Mouse (Mus musculus): ENCODE data around the gene Atl1. TPM values are rescaled to one million over a fixed set of nuclear protein-coding genes. Genes with fewer than 3 reads are reported as not detected.

Gene Atl1
- total and polyA plus RNA-seq, 2 experiments from 2014 or later = 130 to 145 TPM

DNA sequence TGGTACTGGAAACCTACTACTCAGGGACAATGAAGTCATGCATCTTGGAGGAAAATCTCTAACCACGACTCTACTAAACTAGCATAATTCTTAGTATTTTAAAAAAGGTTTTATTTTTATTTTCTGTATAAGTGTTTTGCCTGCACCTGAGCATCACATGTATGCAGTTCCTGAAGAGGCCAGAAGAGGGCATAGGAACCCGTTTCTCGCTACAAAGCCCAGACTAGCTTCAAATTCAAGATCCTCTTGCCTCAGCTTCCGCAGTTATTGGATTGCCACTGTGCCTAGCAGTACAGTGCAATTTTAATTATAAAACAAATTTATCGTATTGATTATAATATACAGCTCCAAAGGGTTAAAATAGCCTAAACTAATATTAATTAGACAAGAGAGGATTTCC lies 31.6 kb downstream of the Atl1 start:
- Histone ChIP-seq H3K9ac (replicated peaks; ENCODE audit: low read length) (no peak overlapping the region), H3K4me3 (ENCODE audit: low read length) (no peak overlapping the region), H3K9me3 (ENCODE audit: low read length) (no peaks in the 10 kb centered on the region), H3K36me3 (ENCODE audit: insufficient read depth, low read length) (no peaks in the 10 kb centered on the region), H3K27ac (no peak overlapping the region), H3K4me1 (ENCODE audit: insufficient read depth, low read length) (no peaks in the 10 kb centered on the region), H3K27me3 (ENCODE audit: insufficient read depth, low read length) (no peaks in the 10 kb centered on the region), H3K4me2 (ENCODE audit: low read depth, low read length) (no peak overlapping the region)
- DNase-seq (ENCODE audit: low spot score) = peak; percentile 55
- 13% methylated on average over 5 of the region's 5 CpGs for WGBS
- no peak for ATAC-seq
- peak; percentile 70 for TF ChIP-seq CTCF (IDR thresholded peaks at IDR 0.05; ENCODE audit: low read depth)

DNA sequence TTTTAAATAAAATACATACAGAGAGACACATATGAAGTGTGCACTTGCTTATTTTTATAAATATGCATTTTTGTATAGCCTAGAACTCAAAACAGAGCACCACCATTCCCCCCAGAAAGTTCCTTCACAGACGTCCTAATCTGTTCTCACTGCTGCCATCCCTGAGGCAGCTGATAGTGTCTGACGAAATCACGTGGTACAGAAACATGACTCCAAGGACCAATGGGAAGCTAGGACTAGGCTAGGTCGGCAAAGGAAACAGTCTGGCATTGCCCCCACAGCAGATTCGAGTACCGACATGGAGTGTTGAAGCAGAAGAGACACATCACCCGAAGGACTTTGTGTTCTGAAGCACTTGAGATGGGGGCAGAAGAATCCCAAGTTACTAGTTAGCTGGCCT lies 34.3 kb downstream of the Atl1 start:
- Histone ChIP-seq H3K9ac (replicated peaks; ENCODE audit: low read length) (no peak overlapping the region), H3K36me3 (ENCODE audit: insufficient read depth, low read length) (no peaks in the 10 kb centered on the region), H3K4me3 (ENCODE audit: low read length) (no peak overlapping the region), H3K27ac (no peak overlapping the region), H3K4me1 (ENCODE audit: insufficient read depth, low read length) (no peaks in the 10 kb centered on the region), H3K27me3 (ENCODE audit: insufficient read depth, low read length) (no peaks in the 10 kb centered on the region), H3K9me3 (ENCODE audit: low read length) (no peaks in the 10 kb centered on the region), H3K4me2 (ENCODE audit: low read depth, low read length) (no peak overlapping the region)
- ATAC-seq (no peak), DNase-seq (ENCODE audit: low spot score) (no peak)
- TF ChIP-seq CTCF (IDR thresholded peaks at IDR 0.05; ENCODE audit: low read depth) = no peak
- 56% methylated on average over 7 of the region's 7 CpGs for WGBS

DNA sequence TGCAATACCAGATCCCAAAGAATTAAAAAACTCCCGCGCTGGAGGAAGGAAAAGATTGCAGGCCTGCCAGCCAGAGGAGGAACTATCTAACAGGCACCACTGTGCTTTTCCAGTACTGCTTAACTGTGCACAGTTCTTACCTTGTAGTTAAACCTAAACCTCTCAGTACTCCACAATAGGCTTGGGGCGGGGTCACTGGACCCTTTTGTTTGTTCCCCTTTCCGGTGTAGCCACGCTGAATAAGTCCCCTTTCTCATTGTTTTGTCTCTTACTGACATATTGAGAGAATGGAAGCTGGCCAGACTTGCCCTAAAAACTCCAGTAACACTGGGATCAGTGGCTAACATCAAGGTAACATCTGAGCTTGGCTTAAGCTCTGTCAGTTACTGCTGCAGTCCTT lies 45.3 kb downstream of the Atl1 start:
- DNase-seq (ENCODE audit: low spot score) (no peak), ATAC-seq (no peak)
- Histone ChIP-seq H3K27ac (no peak overlapping the region), H3K4me2 (ENCODE audit: low read depth, low read length) (no peak overlapping the region), H3K9ac (replicated peaks; ENCODE audit: low read length) (no peak overlapping the region), H3K4me1 (ENCODE audit: insufficient read depth, low read length) (no peaks in the 10 kb centered on the region), H3K36me3 (ENCODE audit: insufficient read depth, low read length) (peaks cover 44% of the 10 kb centered on the region), H3K27me3 (ENCODE audit: insufficient read depth, low read length) (no peaks in the 10 kb centered on the region), H3K9me3 (ENCODE audit: low read length) (no peaks in the 10 kb centered on the region), H3K4me3 (ENCODE audit: low read length) (no peak overlapping the region)
- no peak for TF ChIP-seq CTCF (IDR thresholded peaks at IDR 0.05; ENCODE audit: low read depth)
- WGBS = 55% methylated on average over 5 of the region's 5 CpGs

DNA sequence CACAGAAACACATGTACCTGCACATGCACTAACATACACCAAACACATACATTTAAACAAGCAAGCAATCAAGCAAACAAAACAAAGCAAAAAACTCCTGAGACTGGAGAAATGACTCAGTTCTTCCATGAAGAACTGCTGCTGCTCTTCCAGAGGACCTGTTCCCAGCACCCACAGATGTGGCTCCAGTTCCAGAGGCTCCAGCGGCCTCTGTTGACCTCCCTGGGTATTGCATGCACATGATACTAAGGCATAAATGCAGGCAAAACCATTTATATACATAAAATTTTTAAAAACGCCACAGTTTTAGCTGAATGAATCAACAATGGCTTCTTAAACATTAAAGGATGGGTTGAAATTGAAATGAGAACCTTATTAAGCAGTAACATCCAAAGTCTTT lies 46.9 kb downstream of the Atl1 start:
- no peak for TF ChIP-seq CTCF (IDR thresholded peaks at IDR 0.05; ENCODE audit: low read depth)
- H3K36me3 ChIP-seq (ENCODE audit: insufficient read depth, low read length) = peaks cover 38% of the 10 kb centered on the region

DNA sequence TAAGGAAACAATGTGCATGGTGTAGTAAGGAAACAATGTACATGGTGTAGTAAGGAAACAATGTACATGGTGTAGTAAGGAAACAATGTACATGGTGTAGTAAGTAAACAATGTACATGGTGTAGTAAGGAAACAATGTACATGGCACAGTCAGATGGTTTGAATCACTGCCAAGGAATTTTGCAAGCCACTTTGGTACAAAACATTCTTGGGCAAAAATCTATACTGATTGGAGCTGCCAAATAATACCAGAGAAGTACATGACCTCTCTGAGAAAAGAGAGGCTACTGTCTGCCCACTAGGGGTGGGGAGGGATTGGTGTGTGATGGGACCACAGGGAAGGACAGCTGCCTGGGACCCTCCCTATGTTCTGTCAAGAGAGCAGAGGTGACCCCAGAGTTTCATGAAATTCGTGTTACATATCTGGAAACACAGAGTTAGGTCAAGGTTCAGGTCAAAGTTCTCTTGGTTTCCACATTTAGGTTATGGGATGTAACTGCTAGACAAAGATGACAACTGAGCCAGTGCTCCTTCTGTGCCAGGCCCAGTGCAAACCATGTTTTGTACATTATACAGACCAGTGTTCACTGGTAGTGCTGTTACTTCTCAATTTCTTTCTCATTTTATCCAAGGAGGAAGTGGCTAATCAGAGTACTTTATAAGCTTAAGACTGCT lies 49.4 kb downstream of the Atl1 start:
- Histone ChIP-seq H3K4me3 (ENCODE audit: low read length) (no peak overlapping the region), H3K36me3 (ENCODE audit: insufficient read depth, low read length) (peaks cover 24% of the 10 kb centered on the region), H3K4me1 (ENCODE audit: insufficient read depth, low read length) (no peaks in the 10 kb centered on the region), H3K27me3 (ENCODE audit: insufficient read depth, low read length) (no peaks in the 10 kb centered on the region), H3K27ac (no peak overlapping the region), H3K9ac (replicated peaks; ENCODE audit: low read length) (no peak overlapping the region), H3K9me3 (ENCODE audit: low read length) (no peaks in the 10 kb centered on the region), H3K4me2 (ENCODE audit: low read depth, low read length) (no peak overlapping the region)
- WGBS = 41% methylated on average over 1 of the region's 1 CpGs
- DNase-seq (ENCODE audit: low spot score) = no peak
- no peak for TF ChIP-seq CTCF (IDR thresholded peaks at IDR 0.05; ENCODE audit: low read depth)
- ATAC-seq = no peak

More for the DNA sequence above, 46.9 kb downstream of the Atl1 start:
- ATAC-seq (no peak), DNase-seq (ENCODE audit: low spot score) (no peak)
- Histone ChIP-seq H3K27me3 (ENCODE audit: insufficient read depth, low read length) (no peaks in the 10 kb centered on the region), H3K9me3 (ENCODE audit: low read length) (no peaks in the 10 kb centered on the region), H3K9ac (replicated peaks; ENCODE audit: low read length) (no peak overlapping the region), H3K4me3 (ENCODE audit: low read length) (no peak overlapping the region), H3K4me1 (ENCODE audit: insufficient read depth, low read length) (no peaks in the 10 kb centered on the region), H3K27ac (no peak overlapping the region), H3K4me2 (ENCODE audit: low read depth, low read length) (no peak overlapping the region)
- WGBS = 65% methylated on average over 2 of the region's 2 CpGs

DNA sequence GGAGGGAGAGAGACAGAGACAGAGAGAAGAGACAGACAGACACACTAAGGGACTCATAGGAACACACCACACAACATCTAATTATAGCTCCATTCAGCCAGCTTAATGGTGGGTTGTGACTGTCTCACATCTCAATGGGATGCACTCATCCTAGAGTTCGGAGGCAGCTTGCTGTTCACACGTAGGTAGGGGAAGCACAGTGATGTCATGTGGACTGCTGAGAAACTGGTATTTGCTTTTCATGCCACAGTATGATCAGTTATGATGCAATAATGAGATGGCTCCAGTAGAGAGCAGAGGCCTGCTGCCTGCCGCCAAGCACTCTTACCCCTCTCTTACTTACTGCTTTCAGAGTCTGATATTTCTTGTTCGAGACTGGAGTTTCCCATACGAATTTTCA lies 53.4 kb downstream of the Atl1 start:
- no peak for ATAC-seq

DNA sequence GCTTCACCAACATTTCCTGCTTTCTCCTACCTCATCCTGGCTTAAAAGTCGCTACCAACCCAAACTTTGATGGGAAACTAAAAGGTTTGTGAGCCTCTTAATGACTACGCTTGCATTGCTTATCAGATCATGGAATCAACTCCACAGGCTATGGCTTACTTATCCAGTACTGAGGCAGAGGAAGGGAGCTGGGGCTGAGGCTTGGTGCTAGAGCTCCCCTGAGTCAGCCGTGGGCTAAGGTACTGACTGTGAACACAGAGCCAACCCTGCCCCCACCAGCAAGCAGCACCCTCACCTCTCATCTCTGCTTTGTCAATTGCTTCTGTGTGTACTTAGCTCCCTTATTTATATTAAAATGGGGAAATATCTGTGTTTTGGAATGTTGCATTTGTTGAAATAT lies 55.1 kb downstream of the Atl1 start:
- ATAC-seq = no peak
- H3K27me3 ChIP-seq (ENCODE audit: insufficient read depth, low read length) = no peaks in the 10 kb centered on the region
- no peak overlapping the region for H3K4me3 ChIP-seq (ENCODE audit: low read length)
- H3K27ac ChIP-seq = no peak overlapping the region
- H3K4me2 ChIP-seq (ENCODE audit: low read depth, low read length) = no peak overlapping the region
- no peaks in the 10 kb centered on the region for H3K4me1 ChIP-seq (ENCODE audit: insufficient read depth, low read length)
- DNase-seq (ENCODE audit: low spot score) = no peak
- peaks cover 15% of the 10 kb centered on the region; the same call in 1 of the 2 replicates for H3K36me3 ChIP-seq (ENCODE audit: insufficient read depth, low read length)
- 86% methylated on average over 3 of the region's 3 CpGs for WGBS
- TF ChIP-seq CTCF (IDR thresholded peaks at IDR 0.05; ENCODE audit: low read depth) = no peak
- H3K9ac ChIP-seq (replicated peaks; ENCODE audit: low read length) = no peak overlapping the region
- no peaks in the 10 kb centered on the region for H3K9me3 ChIP-seq (ENCODE audit: low read length)

More for the DNA sequence above, 53.4 kb downstream of the Atl1 start:
- Histone ChIP-seq H3K36me3 (ENCODE audit: insufficient read depth, low read length) (peaks cover 13% of the 10 kb centered on the region; the same call in 1 of the 2 replicates), H3K27me3 (ENCODE audit: insufficient read depth, low read length) (no peaks in the 10 kb centered on the region), H3K27ac (no peak overlapping the region), H3K4me2 (ENCODE audit: low read depth, low read length) (no peak overlapping the region), H3K9me3 (ENCODE audit: low read length) (no peaks in the 10 kb centered on the region), H3K4me3 (ENCODE audit: low read length) (no peak overlapping the region), H3K4me1 (ENCODE audit: insufficient read depth, low read length) (no peaks in the 10 kb centered on the region), H3K9ac (replicated peaks; ENCODE audit: low read length) (no peak overlapping the region)
- DNase-seq (ENCODE audit: low spot score) = no peak
- no peak for TF ChIP-seq CTCF (IDR thresholded peaks at IDR 0.05; ENCODE audit: low read depth)
- 92% methylated on average over 5 of the region's 5 CpGs for WGBS

Measured in hindbrain, postnatal 0 days (tissue).